Comparison of ENCODE assay signal across 11 mouse cellular contexts in genomic region chr7:130327603-130328365, GRCm38 (mm10).
DNase-seq lines count a peak whose midpoint lies in the region; ATAC-seq lines count a peak whose summit lies in the region.
"Had no signal": no experiment of that assay in that cellular context is flagged by ENCODE, and none has a peak within 500 bp of the region (broad histone marks: within the 10 kb centered on the region; RNA-seq: fewer than 3 reads in every experiment).

No protein-coding gene starts in this region.

- 14% methylated on average over 15 of the region's 15 CpGs for WGBS in heart, embryonic 14.5 days
- 10% methylated on average over 15 of the region's 15 CpGs for WGBS in embryonic facial prominence, embryonic 11.5 days
- WGBS in hindbrain, embryonic 13.5 days = 9% methylated on average over 15 of the region's 15 CpGs
- 11% methylated on average over 15 of the region's 15 CpGs for WGBS in neural tube, embryonic 11.5 days
- WGBS in liver, embryonic 12.5 days (ENCODE audit: insufficient replicate concordance) = 18% methylated on average over 15 of the region's 15 CpGs

- no peak overlapping the region for H3K27ac ChIP-seq in heart, embryonic 14.5 days (replicated peaks in 1 of 2; ENCODE audit: control insufficient read depth in 1 of 2, insufficient read depth in 1 of 2, low read depth in 2 of 2, low read length in 2 of 2)
- H3K27ac ChIP-seq in embryonic facial prominence, embryonic 11.5 days (replicated peaks; ENCODE audit: low read depth, low read length) = 0 out of 2 replicates have a peak overlapping the region, but pooled peaks have one; percentile 8
- no peak overlapping the region; the same call in 1 of the 2 replicates for H3K27ac ChIP-seq in hindbrain, embryonic 13.5 days
- H3K27ac ChIP-seq in neural tube, embryonic 11.5 days (ENCODE audit: low read depth, low read length) = no peak overlapping the region
- no peak overlapping the region for H3K27ac ChIP-seq in liver, embryonic 12.5 days

- no peak overlapping the region for H3K4me3 ChIP-seq in heart, embryonic 14.5 days (ENCODE audit: control insufficient read depth in 1 of 2, insufficient read depth in 1 of 2, low read depth in 1 of 2, low read length in 2 of 2)
- H3K4me3 ChIP-seq in embryonic facial prominence, embryonic 11.5 days (ENCODE audit: low read depth, low read length) = no peak overlapping the region
- peak overlapping the region; percentile 2; the same call in 1 of the 2 replicates for H3K4me3 ChIP-seq in hindbrain, embryonic 13.5 days
- H3K4me3 ChIP-seq in neural tube, embryonic 11.5 days (ENCODE audit: low read depth, low read length) = no peak overlapping the region
- no peak overlapping the region for H3K4me3 ChIP-seq in liver, embryonic 12.5 days
- H3K4me3 ChIP-seq: erythroblast, embryonic 14.5 days had no signal

- no peak overlapping the region for H3K9ac ChIP-seq in heart, embryonic 14.5 days (ENCODE audit: low read length)
- no peak overlapping the region for H3K9ac ChIP-seq in embryonic facial prominence, embryonic 11.5 days (replicated peaks; ENCODE audit: low read length)
- peak overlapping the region; percentile 51 for H3K9ac ChIP-seq in hindbrain, embryonic 13.5 days
- no peak overlapping the region for H3K9ac ChIP-seq in neural tube, embryonic 11.5 days (ENCODE audit: low read length)
- no peak overlapping the region for H3K9ac ChIP-seq in liver, embryonic 12.5 days
- H3K9ac ChIP-seq: liver, postnatal 0 days had no signal

- DNase-seq in heart, adult 9 months (ENCODE audit: low spot score in 2 of 2) = no peak
- peak; percentile 49 for DNase-seq in embryonic facial prominence, embryonic 11.5 days (ENCODE audit: low spot score)
- DNase-seq in neural tube, embryonic 11.5 days (ENCODE audit: low spot score) = peak; percentile 31
- DNase-seq in gastrocnemius, postnatal 4 days (ENCODE audit: low spot score in 2 of 2) = no peak
- no peak for DNase-seq in thymus, postnatal 10 days (ENCODE audit: low spot score in 2 of 2)
- DNase-seq: kidney, adult 18-20 months; liver, postnatal 0 days had no signal

- H3K9me3 ChIP-seq in heart, embryonic 14.5 days (ENCODE audit: control insufficient read depth, low read length) = no peaks in the 10 kb centered on the region
- H3K9me3 ChIP-seq in embryonic facial prominence, embryonic 11.5 days (replicated peaks; ENCODE audit: control insufficient read depth, low read length) = no peaks in the 10 kb centered on the region
- peaks cover 4% of the 10 kb centered on the region; the same call in 1 of the 2 replicates for H3K9me3 ChIP-seq in hindbrain, embryonic 13.5 days
- no peaks in the 10 kb centered on the region for H3K9me3 ChIP-seq in neural tube, embryonic 11.5 days (ENCODE audit: control insufficient read depth, low read length)
- H3K9me3 ChIP-seq in liver, embryonic 12.5 days (replicated peaks) = no peaks in the 10 kb centered on the region

- no peaks in the 10 kb centered on the region for H3K36me3 ChIP-seq in heart, embryonic 14.5 days (ENCODE audit: control insufficient read depth, insufficient read depth, low read length)
- no peaks in the 10 kb centered on the region for H3K36me3 ChIP-seq in embryonic facial prominence, embryonic 11.5 days (replicated peaks; ENCODE audit: control insufficient read depth, insufficient read depth, low read depth, low read length)
- H3K36me3 ChIP-seq in hindbrain, embryonic 13.5 days = no peaks in the 10 kb centered on the region
- H3K36me3 ChIP-seq in neural tube, embryonic 11.5 days (ENCODE audit: control insufficient read depth, insufficient read depth, low read length) = no peaks in the 10 kb centered on the region
- no peaks in the 10 kb centered on the region for H3K36me3 ChIP-seq in liver, embryonic 12.5 days

- ATAC-seq in heart, embryonic 14.5 days (ENCODE audit: insufficient number of reproducible peaks, insufficient read depth, low FRiP score, low read depth) = no peak
- ATAC-seq in embryonic facial prominence, embryonic 11.5 days (replicated peaks; ENCODE audit: insufficient number of reproducible peaks, low FRiP score, low TSS enrichment, low read depth) = no peak
- ATAC-seq in hindbrain, embryonic 13.5 days (ENCODE audit: low FRiP score) = no peak
- ATAC-seq in neural tube, embryonic 11.5 days (ENCODE audit: insufficient read depth, low FRiP score, low TSS enrichment) = no peak
- ATAC-seq in liver, embryonic 12.5 days = no peak
- ATAC-seq: liver, postnatal 0 days had no signal

- H3K4me2 ChIP-seq in heart, embryonic 14.5 days (ENCODE audit: low read length) = peak overlapping the region; percentile 22; the same call in 1 of the 2 replicates
- peak overlapping the region; percentile 23; the same call in 1 of the 2 replicates for H3K4me2 ChIP-seq in embryonic facial prominence, embryonic 11.5 days (ENCODE audit: low read depth, low read length)
- H3K4me2 ChIP-seq in hindbrain, embryonic 13.5 days = peak overlapping the region; percentile 43
- peak overlapping the region; percentile 33 for H3K4me2 ChIP-seq in neural tube, embryonic 11.5 days (ENCODE audit: low read depth)
- no peak overlapping the region for H3K4me2 ChIP-seq in liver, embryonic 12.5 days

- peaks cover 2 to 11% of the 10 kb centered on the region in 2 experiments; a peak in 3 of 4 replicates for H3K4me1 ChIP-seq in heart, embryonic 14.5 days (ENCODE audit: control insufficient read depth in 2 of 2, insufficient read depth in 2 of 2, low read length in 2 of 2)
- peaks cover 6% of the 10 kb centered on the region; the same call in 1 of the 2 replicates for H3K4me1 ChIP-seq in embryonic facial prominence, embryonic 11.5 days (ENCODE audit: control insufficient read depth, insufficient read depth, low read length)
- peaks cover 20% of the 10 kb centered on the region for H3K4me1 ChIP-seq in hindbrain, embryonic 13.5 days (replicated peaks)
- H3K4me1 ChIP-seq in neural tube, embryonic 11.5 days (ENCODE audit: control insufficient read depth, insufficient read depth, low read length) = peaks cover 16% of the 10 kb centered on the region
- H3K4me1 ChIP-seq in liver, embryonic 12.5 days = no peaks in the 10 kb centered on the region

- H3K27me3 ChIP-seq in heart, embryonic 14.5 days (ENCODE audit: control insufficient read depth, insufficient read depth, low read length) = peaks cover 39% of the 10 kb centered on the region
- peaks cover 2% of the 10 kb centered on the region; the same call in 1 of the 2 replicates for H3K27me3 ChIP-seq in embryonic facial prominence, embryonic 11.5 days (ENCODE audit: control insufficient read depth, insufficient read depth, low read length)
- peaks cover 22% of the 10 kb centered on the region for H3K27me3 ChIP-seq in hindbrain, embryonic 13.5 days
- H3K27me3 ChIP-seq in neural tube, embryonic 11.5 days (ENCODE audit: control insufficient read depth, insufficient read depth, low read length) = no peaks in the 10 kb centered on the region
- H3K27me3 ChIP-seq in liver, embryonic 12.5 days (replicated peaks) = peaks cover 17% of the 10 kb centered on the region; the same call in 1 of the 2 replicates

Comparison
In these comparisons a context has a peak if more than half of its experiments do, and no peak if none do; other contexts are left out.
1. DNase-seq: peak in embryonic facial prominence, embryonic 11.5 days (single experiment) and neural tube, embryonic 11.5 days (single experiment); none in heart, adult 9 months (0 of 2), gastrocnemius, postnatal 4 days (0 of 2) and thymus, postnatal 10 days (0 of 2).